Mouse (Mus musculus) subcutaneous adipose tissue, adult 2 months (tissue): ENCODE measurements around the gene Cuzd1. TPM values are rescaled to one million over a fixed set of nuclear protein-coding genes. Genes with fewer than 3 reads are reported as not detected.

Experiments
- polyA plus RNA-seq: library from polyadenylated mRNA; depleted of rRNA; stranded (reverse); fragments of >200 nt; gene quantifications from 2 replicates; pipeline ENCODE4 v1.2.3, GENCODE M21; 2012; ENCODE audit warnings: low replicate concordance; rRNA removed

The Cuzd1 gene
- polyA plus RNA-seq = 0.49 and 2.1 TPM in 2 replicates

DNA sequence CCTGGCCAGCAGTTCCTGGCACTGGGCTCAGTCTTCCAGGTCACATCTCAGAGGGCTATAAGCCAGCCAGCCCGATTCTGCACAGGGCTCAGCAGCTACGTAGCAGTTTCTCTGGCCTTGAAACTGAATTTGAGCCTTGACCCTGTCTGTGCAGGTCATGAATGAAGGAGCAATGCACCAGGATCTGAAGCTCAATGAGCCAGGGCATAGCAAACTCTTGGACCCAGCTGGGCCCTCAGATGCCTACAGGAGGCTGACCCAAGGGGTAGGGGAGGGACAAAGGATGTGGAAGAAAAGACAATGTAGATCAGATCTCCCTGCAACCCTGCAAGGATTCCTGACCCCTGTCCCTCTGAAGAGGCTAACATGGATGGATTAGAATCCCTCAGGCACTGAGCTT lies at the start of gene Cuzd1:
Gene Cuzd1 (minus strand): TSS at position 101 of the 400 bp plus-strand sequence.

DNA sequence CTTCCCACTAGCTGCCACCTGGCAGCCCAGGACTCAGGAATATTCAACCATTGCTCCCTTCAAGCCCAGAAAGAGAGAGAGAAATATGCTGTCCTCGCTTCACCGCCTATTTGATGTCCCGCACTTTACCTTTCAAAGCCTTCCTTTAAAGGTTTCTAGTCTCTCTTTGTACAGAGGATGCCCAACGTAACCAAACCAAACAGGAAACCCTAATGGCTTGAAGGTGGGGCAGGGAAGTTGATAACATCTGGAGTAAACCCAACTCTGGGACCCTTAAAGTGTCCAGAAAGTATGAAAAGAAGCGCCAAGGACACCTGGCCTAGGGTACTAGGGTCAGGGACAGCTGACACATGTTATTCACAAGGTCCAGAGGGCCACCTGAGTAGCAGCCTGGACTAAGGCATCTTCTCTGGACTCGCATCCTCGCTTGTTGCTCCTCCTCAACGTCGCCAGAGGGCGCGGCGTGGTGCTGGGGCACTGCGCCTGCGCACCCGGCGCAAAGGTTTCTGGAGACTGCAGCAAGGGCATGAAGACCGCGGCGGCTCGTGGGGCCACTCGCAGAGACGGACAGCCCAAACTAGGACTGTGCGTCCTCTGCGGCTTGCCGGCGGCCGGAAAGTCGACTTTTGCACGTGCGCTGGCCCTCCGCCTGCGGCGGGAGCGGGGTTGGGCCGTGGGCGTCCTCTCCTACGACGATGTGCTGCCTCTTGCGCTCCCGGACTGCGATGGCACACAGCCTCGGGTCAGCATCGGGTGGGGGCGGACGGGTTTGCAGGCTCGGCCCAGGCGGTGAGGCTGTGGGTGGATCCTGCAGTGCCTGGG lies 48.8 kb upstream of the Cuzd1 start, which contains the start of gene Pstk:
Gene Pstk (plus strand): TSS at position 494 of the 822 bp plus-strand sequence.

DNA sequence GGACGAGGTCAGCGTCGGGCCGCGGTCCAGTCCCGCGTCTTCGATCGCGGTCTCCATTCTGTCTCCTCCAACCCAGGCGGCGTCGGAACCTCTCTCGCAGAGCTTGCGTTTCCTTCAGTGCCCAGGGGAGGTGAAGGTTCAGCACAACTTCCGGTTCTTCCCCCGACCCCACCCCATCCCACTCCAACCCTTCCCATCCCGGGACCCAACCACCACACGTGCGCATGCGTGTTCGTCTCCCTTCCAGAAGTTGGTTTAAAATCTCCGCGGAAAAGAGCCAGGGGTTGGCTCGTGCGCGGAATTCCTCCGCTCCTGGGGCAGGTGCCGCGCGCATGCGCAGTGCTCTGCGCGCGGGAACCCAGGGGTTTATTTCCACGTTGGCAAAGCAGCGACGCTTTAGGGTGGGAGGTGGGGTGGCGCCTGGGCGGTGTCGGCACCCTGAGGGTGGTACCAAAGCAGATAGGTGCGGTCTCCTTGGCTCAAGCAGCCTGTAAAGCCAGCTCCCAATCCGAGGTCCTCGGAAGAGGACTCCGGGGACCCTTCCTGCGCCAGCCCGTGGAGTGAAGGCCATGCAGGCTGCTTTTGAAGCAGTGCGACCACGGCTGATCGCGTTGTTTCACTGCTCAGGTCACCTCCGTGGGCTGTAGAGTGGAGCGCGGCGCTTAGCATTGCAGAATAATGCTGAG lies 40.7 kb upstream of the Cuzd1 start, which contains the start of gene 2310057M21Rik:
Gene 2310057M21Rik (minus strand): TSS at position 145 of the 686 bp plus-strand sequence.

DNA sequence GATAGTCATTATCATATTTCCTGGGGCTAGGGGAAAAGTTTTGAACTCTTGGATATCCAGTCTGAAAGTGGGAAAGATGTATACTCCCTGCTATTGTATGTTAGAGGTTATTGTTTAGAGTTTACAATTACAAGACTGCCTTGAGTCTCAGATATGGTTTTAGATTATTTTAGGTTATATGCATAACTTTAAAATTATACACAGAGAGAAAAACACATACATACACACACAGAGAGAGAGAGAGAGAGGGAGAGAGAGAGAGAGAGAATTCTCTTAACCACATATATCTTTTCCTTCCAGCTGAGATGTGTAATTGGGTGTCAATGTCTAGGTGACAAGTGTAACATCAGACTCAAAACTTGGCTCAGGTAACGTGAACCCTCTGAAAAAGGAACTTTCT lies 11.5 kb upstream of the Cuzd1 start, which contains the start of gene Fam24a:
Gene Fam24a (plus strand): TSS at position 301 of the 400 bp plus-strand sequence.

DNA sequence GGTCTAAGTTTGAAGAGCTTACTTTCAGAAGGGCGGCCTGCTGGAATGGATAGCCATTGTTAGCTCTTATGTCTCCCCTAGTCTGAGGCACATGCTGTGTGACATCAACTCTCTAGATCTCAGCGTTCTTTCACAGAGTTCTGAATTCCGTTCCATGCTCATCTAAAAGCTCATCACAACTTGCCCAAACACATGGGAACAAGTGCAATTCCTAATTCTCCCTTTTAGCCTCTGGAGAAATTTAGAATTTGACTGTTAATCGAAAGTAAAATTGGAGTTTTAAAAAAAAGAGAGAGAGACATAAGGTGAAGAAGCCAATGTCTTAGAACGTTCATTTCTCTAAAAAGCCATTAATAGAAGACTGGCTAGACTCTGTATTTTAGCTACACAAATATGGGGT lies 7.3 kb upstream of the Cuzd1 start, which contains the start of gene Fam24b:
Gene Fam24b (minus strand): TSS at position 101 of the 400 bp plus-strand sequence.

Other genes with a start within 250 kb of the Cuzd1 start
- not detected in 2 replicates for gene 4933402N03Rik, start 176.0 kb downstream of the Cuzd1 start, polyA plus RNA-seq
- not detected in 2 replicates for gene 5430419D17Rik, start 147.9 kb downstream of the Cuzd1 start, polyA plus RNA-seq
- gene Fam24b, start 7.2 kb upstream of the Cuzd1 start, polyA plus RNA-seq = not detected in 2 replicates
- gene Fam24a, start 11.6 kb upstream of the Cuzd1 start, polyA plus RNA-seq = not detected in 2 replicates
- 5.7 and 7.4 TPM in 2 replicates for gene 2310057M21Rik, start 40.5 kb upstream of the Cuzd1 start, polyA plus RNA-seq
- gene Pstk, start 48.8 kb upstream of the Cuzd1 start, polyA plus RNA-seq = 41.3 and 57.2 TPM in 2 replicates
- 11.9 and 17.3 TPM in 2 replicates for gene Ikzf5, start 88.2 kb upstream of the Cuzd1 start, polyA plus RNA-seq
- gene Acadsb, start 88.3 kb upstream of the Cuzd1 start, polyA plus RNA-seq = 28.5 and 40.5 TPM in 2 replicates
- not detected in 2 replicates for gene Hmx3, start 220.6 kb upstream of the Cuzd1 start, polyA plus RNA-seq
- not detected in 2 replicates for gene Hmx2, start 226.5 kb upstream of the Cuzd1 start, polyA plus RNA-seq
- gene Bub3, start 237.9 kb upstream of the Cuzd1 start, polyA plus RNA-seq = 68.4 and 94.8 TPM in 2 replicates